Mouse (Mus musculus): ENCODE data around the gene Tas1r3. TPM values are rescaled to one million over a fixed set of nuclear protein-coding genes. Genes with fewer than 3 reads are reported as not detected.

The Tas1r3 gene
- polyA plus RNA-seq, 1 experiment from 2014 or later: 0.16 TPM

GRCm38 (mm10) chr4:155903246-155903645 lies 40.1 kb upstream of the Tas1r3 start:
- no peaks in the 10 kb centered on the region for H3K9me3 ChIP-seq (ENCODE audit: low read depth, low read length)
- 90% methylated on average over 13 of the region's 13 CpGs for WGBS
- no peak overlapping the region for H3K9ac ChIP-seq
- peaks cover 76% of the 10 kb centered on the region for H3K36me3 ChIP-seq (ENCODE audit: insufficient read depth)
- TF ChIP-seq CTCF (IDR thresholded peaks at IDR 0.05; ENCODE audit: low read depth): no peak
- no peak overlapping the region for H3K27ac ChIP-seq (ENCODE audit: low read depth)
- no peak overlapping the region for H3K4me3 ChIP-seq (ENCODE audit: low read depth, low read length)
- ATAC-seq (ENCODE audit: insufficient read depth) (no peak), DNase-seq (no peak)
- no peak overlapping the region for H3K4me2 ChIP-seq
- no peaks in the 10 kb centered on the region for H3K27me3 ChIP-seq (ENCODE audit: insufficient read depth, low read length)
- H3K4me1 ChIP-seq (ENCODE audit: insufficient read depth): no peaks in the 10 kb centered on the region

- no peak overlapping the region for H3K27ac ChIP-seq (ENCODE audit: low read depth)
- TF ChIP-seq CTCF (IDR thresholded peaks at IDR 0.05; ENCODE audit: low read depth): no peak
- DNase-seq: peak; percentile 71
These were observed 38.0 kb upstream of the Tas1r3 start for GRCm38 (mm10) chr4:155901205-155901604.

GRCm38 (mm10) chr4:155899355-155899754 lies 36.2 kb upstream of the Tas1r3 start:
- 92% methylated on average over 7 of the region's 7 CpGs for WGBS
- no peaks in the 10 kb centered on the region for H3K27me3 ChIP-seq (ENCODE audit: insufficient read depth, low read length)
- no peak overlapping the region for H3K9ac ChIP-seq
- TF ChIP-seq CTCF (IDR thresholded peaks at IDR 0.05; ENCODE audit: low read depth): no peak
- no peak overlapping the region for H3K4me3 ChIP-seq (ENCODE audit: low read depth, low read length)
- DNase-seq: no peak
- no peak overlapping the region for H3K27ac ChIP-seq (ENCODE audit: low read depth)
- no peak overlapping the region for H3K4me2 ChIP-seq
- H3K4me1 ChIP-seq (ENCODE audit: insufficient read depth): peaks cover 8% of the 10 kb centered on the region
- peaks cover 73% of the 10 kb centered on the region for H3K36me3 ChIP-seq (ENCODE audit: insufficient read depth)
- ATAC-seq (ENCODE audit: insufficient read depth): no peak
- no peaks in the 10 kb centered on the region for H3K9me3 ChIP-seq (ENCODE audit: low read depth, low read length)

More at GRCm38 (mm10) chr4:155901205-155901604, 38.0 kb upstream of the Tas1r3 start:
- no peak overlapping the region for H3K4me3 ChIP-seq (ENCODE audit: low read depth, low read length)
- no peaks in the 10 kb centered on the region for H3K4me1 ChIP-seq (ENCODE audit: insufficient read depth)
- H3K9ac ChIP-seq: no peak overlapping the region
- peaks cover 83% of the 10 kb centered on the region for H3K36me3 ChIP-seq (ENCODE audit: insufficient read depth)
- no peak overlapping the region for H3K4me2 ChIP-seq
- WGBS: 45% methylated on average over 3 of the region's 3 CpGs
- no peaks in the 10 kb centered on the region for H3K9me3 ChIP-seq (ENCODE audit: low read depth, low read length)
- peak; percentile 70; the same call in 1 of the 2 replicates for ATAC-seq (ENCODE audit: insufficient read depth)
- H3K27me3 ChIP-seq (ENCODE audit: insufficient read depth, low read length): no peaks in the 10 kb centered on the region

GRCm38 (mm10) chr4:155898318-155898717 lies 35.2 kb upstream of the Tas1r3 start:
- H3K36me3 ChIP-seq (ENCODE audit: insufficient read depth): peaks cover 65% of the 10 kb centered on the region
- peaks cover 13% of the 10 kb centered on the region for H3K4me1 ChIP-seq (ENCODE audit: insufficient read depth)
- TF ChIP-seq CTCF (IDR thresholded peaks at IDR 0.05; ENCODE audit: low read depth): no peak
- no peak for ATAC-seq (ENCODE audit: insufficient read depth)
- 81% methylated on average over 2 of the region's 2 CpGs for WGBS
- H3K4me2 ChIP-seq: no peak overlapping the region
- no peak overlapping the region for H3K9ac ChIP-seq
- no peak overlapping the region for H3K27ac ChIP-seq (ENCODE audit: low read depth)
- DNase-seq: no peak
- H3K27me3 ChIP-seq (ENCODE audit: insufficient read depth, low read length): no peaks in the 10 kb centered on the region
- no peaks in the 10 kb centered on the region for H3K9me3 ChIP-seq (ENCODE audit: low read depth, low read length)
- H3K4me3 ChIP-seq (ENCODE audit: low read depth, low read length): no peak overlapping the region

- no peak for ATAC-seq (ENCODE audit: insufficient read depth)
- no peak for TF ChIP-seq CTCF (IDR thresholded peaks at IDR 0.05; ENCODE audit: low read depth)
- no peaks in the 10 kb centered on the region for H3K9me3 ChIP-seq (ENCODE audit: low read depth, low read length)
- peaks cover 47% of the 10 kb centered on the region for H3K36me3 ChIP-seq (ENCODE audit: insufficient read depth)
- H3K4me2 ChIP-seq: no peak overlapping the region
- H3K27ac ChIP-seq (ENCODE audit: low read depth): no peak overlapping the region
- 96% methylated on average over 12 of the region's 12 CpGs for WGBS
- H3K9ac ChIP-seq: no peak overlapping the region
- H3K27me3 ChIP-seq (ENCODE audit: insufficient read depth, low read length): no peaks in the 10 kb centered on the region
- H3K4me1 ChIP-seq (ENCODE audit: insufficient read depth): peaks cover 15% of the 10 kb centered on the region
- no peak for DNase-seq
- H3K4me3 ChIP-seq (ENCODE audit: low read depth, low read length): no peak overlapping the region
These were observed 33.3 kb upstream of the Tas1r3 start for GRCm38 (mm10) chr4:155896461-155896860.

- ATAC-seq (ENCODE audit: insufficient read depth): no peak
- TF ChIP-seq CTCF (IDR thresholded peaks at IDR 0.05; ENCODE audit: low read depth): no peak
- no peak for DNase-seq
- 86% methylated on average over 4 of the region's 4 CpGs for WGBS
- no peak overlapping the region for H3K9ac ChIP-seq
- H3K4me1 ChIP-seq (ENCODE audit: insufficient read depth): peaks cover 15% of the 10 kb centered on the region
- H3K36me3 ChIP-seq (ENCODE audit: insufficient read depth): peaks cover 41% of the 10 kb centered on the region
- H3K27ac ChIP-seq (ENCODE audit: low read depth): no peak overlapping the region
- no peak overlapping the region for H3K4me2 ChIP-seq
- no peaks in the 10 kb centered on the region for H3K9me3 ChIP-seq (ENCODE audit: low read depth, low read length)
- no peaks in the 10 kb centered on the region for H3K27me3 ChIP-seq (ENCODE audit: insufficient read depth, low read length)
- H3K4me3 ChIP-seq (ENCODE audit: low read depth, low read length): no peak overlapping the region
These were observed 32.7 kb upstream of the Tas1r3 start for GRCm38 (mm10) chr4:155895826-155896225.

- DNase-seq: peak; percentile 57
- H3K4me3 ChIP-seq (ENCODE audit: low read depth, low read length): no peak overlapping the region
These were observed 32.1 kb upstream of the Tas1r3 start for GRCm38 (mm10) chr4:155895216-155895615.

More at GRCm38 (mm10) chr4:155895216-155895615, 32.1 kb upstream of the Tas1r3 start:
- no peaks in the 10 kb centered on the region for H3K27me3 ChIP-seq (ENCODE audit: insufficient read depth, low read length)
- peak overlapping the region; percentile 97 for H3K4me2 ChIP-seq
- no peak for ATAC-seq (ENCODE audit: insufficient read depth)
- peak overlapping the region; percentile 69; the same call in 1 of the 2 replicates for H3K27ac ChIP-seq (ENCODE audit: low read depth)
- WGBS: 27% methylated on average over 6 of the region's 6 CpGs
- H3K9me3 ChIP-seq (ENCODE audit: low read depth, low read length): no peaks in the 10 kb centered on the region
- peaks cover 15% of the 10 kb centered on the region for H3K4me1 ChIP-seq (ENCODE audit: insufficient read depth)
- no peak for TF ChIP-seq CTCF (IDR thresholded peaks at IDR 0.05; ENCODE audit: low read depth)
- H3K9ac ChIP-seq: no peak overlapping the region
- peaks cover 37% of the 10 kb centered on the region for H3K36me3 ChIP-seq (ENCODE audit: insufficient read depth)
